Mouse (Mus musculus) MEL (cell line): ENCODE data around the gene Gm10401. TPM values are rescaled to one million over a fixed set of nuclear protein-coding genes. Genes with fewer than 3 reads are reported as not detected.

Experiments used
- DNase-seq: peaks from one replicate; pipeline ENCODE4 v3.0.0; 2011; ENCODE audit warnings: low read depth, low spot score
- H3K27ac ChIP-seq: 2 replicates; pipeline ENCODE4 v1.5.1; 2012; ENCODE audit warnings: low read depth, mild to moderate bottlenecking, control low read depth, low read length, moderate library complexity; ENCODE audit not compliant: control insufficient read depth
- H3K27me3 ChIP-seq, 2 experiments: fragments of 150-350 bp in 1 of 2; sonication (generic) in 1 of 2; 2 replicates each; pipeline ENCODE4 v1.6.1; 2012; ENCODE audit warnings: low read length in 2 of 2, mild to moderate bottlenecking in 2 of 2, improper control_type of control experiment in 1 of 2, moderate library complexity in 1 of 2; ENCODE audit not compliant: insufficient read depth in 2 of 2, control insufficient read depth in 1 of 2
- H3K36me3 ChIP-seq, 2 experiments: 2 replicates each; pipeline ENCODE4 v1.6.1; 2012 to 2014; ENCODE audit warnings: low read length in 2 of 2, improper control_type of control experiment in 1 of 2, inconsistent platforms in 1 of 2, mild to moderate bottlenecking in 1 of 2; ENCODE audit not compliant: insufficient read depth in 2 of 2, control insufficient read depth in 1 of 2
- H3K4me1 ChIP-seq, 2 experiments: fragments of 150-350 bp in 1 of 2; sonication (generic) in 1 of 2; 2 replicates each; pipeline ENCODE4 v1.6.1; 2012; ENCODE audit warnings: low read length in 2 of 2, improper control_type of control experiment in 1 of 2, mild to moderate bottlenecking in 1 of 2; ENCODE audit not compliant: insufficient read depth in 2 of 2, control insufficient read depth in 1 of 2
- H3K4me3 ChIP-seq, 2 experiments: fragments of 150-350 bp in 1 of 2; sonication (generic) in 1 of 2; 2 replicates each; pipeline ENCODE4 v1.5.1; 2012; ENCODE audit warnings: low read depth in 2 of 2, low read length in 2 of 2, mild to moderate bottlenecking in 2 of 2, moderate library complexity in 2 of 2, control low read depth in 1 of 2, improper control_type of control experiment in 1 of 2; ENCODE audit not compliant: control insufficient read depth in 1 of 2, insufficient read depth in 1 of 2
- H3K79me2 ChIP-seq: 2 replicates; pipeline ENCODE4 v1.6.1; 2012; ENCODE audit warnings: mild to moderate bottlenecking, low read length, moderate library complexity; ENCODE audit not compliant: control insufficient read depth, poor library complexity, insufficient read depth
- H3K9ac ChIP-seq: 2 replicates; pipeline ENCODE4 v1.6.1; 2012; ENCODE audit warnings: low read depth, mild to moderate bottlenecking, control low read depth, low read length, moderate library complexity; ENCODE audit not compliant: control insufficient read depth, poor library complexity, severe bottlenecking
- H3K9me3 ChIP-seq: fragments of 150-350 bp; sonication (generic); replicated peaks from 2 replicates; pipeline ENCODE4 v1.6.1; 2012; ENCODE audit warnings: mild to moderate bottlenecking, low read length, improper control_type of control experiment, moderate library complexity; ENCODE audit not compliant: insufficient read depth
- CTCF ChIP-seq, 3 experiments: IDR thresholded peaks in 2 of 3; conservative IDR thresholded peaks in 1 of 3; 2 replicates each; pipeline ENCODE4 v1.5.1; 2011 to 2012; ENCODE audit warnings: low read length in 3 of 3, low read depth in 2 of 3, mild to moderate bottlenecking in 2 of 3, improper control_type of control experiment in 1 of 3, inconsistent platforms in 1 of 3, mixed read lengths in 1 of 3, moderate library complexity in 1 of 3; ENCODE audit not compliant: control insufficient read depth in 1 of 3, insufficient read depth in 1 of 3, poor library complexity in 1 of 3, severe bottlenecking in 1 of 3
- E2F4 ChIP-seq: IDR thresholded peaks from 2 replicates; pipeline ENCODE4 v1.6.1; 2011; ENCODE audit warnings: low read depth, low read length, improper control_type of control experiment, borderline replicate concordance
- ELF1 ChIP-seq: IDR thresholded peaks from 2 replicates; pipeline ENCODE4 v1.6.1; 2014; ENCODE audit warnings: low read depth, mild to moderate bottlenecking, inconsistent platforms, low read length, improper control_type of control experiment, moderate library complexity
- EP300 ChIP-seq, 2 experiments: IDR thresholded peaks; 2 replicates each; pipeline ENCODE4 v1.6.1; 2011; ENCODE audit warnings: improper control_type of control experiment in 2 of 2, low read length in 2 of 2, low read depth in 1 of 2, mild to moderate bottlenecking in 1 of 2
- ETS1 ChIP-seq: IDR thresholded peaks from 2 replicates; pipeline ENCODE4 v1.6.1; 2012; ENCODE audit warnings: low read depth, mild to moderate bottlenecking, inconsistent platforms, low read length, improper control_type of control experiment, moderate library complexity
- MAFK ChIP-seq: IDR thresholded peaks from 2 replicates; pipeline ENCODE4 v1.6.1; 2011; ENCODE audit warnings: low read depth, mild to moderate bottlenecking, low read length, improper control_type of control experiment, borderline replicate concordance
- MAX ChIP-seq: IDR thresholded peaks from 2 replicates; pipeline ENCODE4 v1.6.1; 2011; ENCODE audit warnings: low read length, improper control_type of control experiment
- MEF2A ChIP-seq: IDR thresholded peaks from 2 replicates; pipeline ENCODE4 v1.6.1; 2014; ENCODE audit warnings: low read depth, mild to moderate bottlenecking, inconsistent platforms, low read length, improper control_type of control experiment; ENCODE audit not compliant: poor library complexity, insufficient replicate concordance, severe bottlenecking; ENCODE audit errors: extremely low read depth
- MXI1 ChIP-seq: IDR thresholded peaks from 2 replicates; pipeline ENCODE4 v1.6.1; 2011; ENCODE audit warnings: mild to moderate bottlenecking, low read depth, low read length, improper control_type of control experiment
- MYC ChIP-seq: IDR thresholded peaks from 2 replicates; pipeline ENCODE4 v1.6.1; 2011; ENCODE audit warnings: low read depth, mild to moderate bottlenecking, low read length, improper control_type of control experiment, moderate library complexity
- NELFE ChIP-seq: IDR thresholded peaks from 2 replicates; pipeline ENCODE4 v1.6.1; 2011; ENCODE audit warnings: low read depth, low read length, improper control_type of control experiment
- POLR2A ChIP-seq, 2 experiments: IDR thresholded peaks; 2 replicates each; pipeline ENCODE4 v1.6.1; 2011 to 2012; ENCODE audit warnings: low read length in 2 of 2, mild to moderate bottlenecking in 2 of 2, control low read depth in 1 of 2, improper control_type of control experiment in 1 of 2, low read depth in 1 of 2, moderate library complexity in 1 of 2; ENCODE audit not compliant: control insufficient read depth in 1 of 2, insufficient read depth in 1 of 2, poor library complexity in 1 of 2
- RAD21 ChIP-seq: IDR thresholded peaks from 2 replicates; pipeline ENCODE4 v1.6.1; 2011; ENCODE audit warnings: mild to moderate bottlenecking, low read depth, low read length, improper control_type of control experiment
- RCOR1 ChIP-seq: IDR thresholded peaks from 2 replicates; pipeline ENCODE4 v1.6.1; 2012; ENCODE audit warnings: low read depth, mild to moderate bottlenecking, inconsistent platforms, low read length, improper control_type of control experiment
- TAL1 ChIP-seq: IDR thresholded peaks from 2 replicates; pipeline ENCODE4 v1.6.1; 2012; ENCODE audit warnings: mild to moderate bottlenecking, inconsistent platforms, low read length, moderate library complexity, mixed read lengths
- TBP ChIP-seq: IDR thresholded peaks from 2 replicates; pipeline ENCODE4 v1.8.0; 2011; ENCODE audit warnings: low read depth, low read length, improper control_type of control experiment
- TCF12 ChIP-seq: IDR thresholded peaks from 2 replicates; pipeline ENCODE4 v1.6.1; 2014; ENCODE audit warnings: low read depth, mild to moderate bottlenecking, inconsistent platforms, low read length, improper control_type of control experiment, moderate library complexity
- USF2 ChIP-seq, 2 experiments: IDR thresholded peaks; 2 replicates each; pipeline ENCODE4 v1.6.1; 2011 to 2012; ENCODE audit warnings: improper control_type of control experiment in 2 of 2, low read length in 2 of 2, borderline replicate concordance in 1 of 2, inconsistent platforms in 1 of 2, low read depth in 1 of 2, mild to moderate bottlenecking in 1 of 2; ENCODE audit not compliant: insufficient read depth in 1 of 2
- ZC3H11A ChIP-seq: IDR thresholded peaks from 2 replicates; pipeline ENCODE4 v1.6.1; 2012; ENCODE audit warnings: low read depth, mild to moderate bottlenecking, inconsistent platforms, low read length, improper control_type of control experiment
- ZNF384 ChIP-seq: IDR thresholded peaks from 2 replicates; pipeline ENCODE4 v1.6.1; 2012; ENCODE audit warnings: low read depth, mild to moderate bottlenecking, inconsistent platforms, low read length, improper control_type of control experiment
- polyA plus RNA-seq, 2 experiments: library from polyadenylated mRNA; stranded (reverse) in 1 of 2; unstranded in 1 of 2; fragments of >175 nt in 1 of 2; fragments of >200 nt in 1 of 2; gene quantifications; 2 replicates each; pipeline versions ENCODE4 v1.2.1 to v1.2.4; 2012; ENCODE audit warnings: low replicate concordance in 2 of 2, low read depth in 1 of 2; ENCODE audit not compliant: insufficient read length in 2 of 2, insufficient read depth in 1 of 2, missing spikeins in 1 of 2
- total RNA-seq: library from RNA; depleted of rRNA; stranded (reverse); fragments of 300-350 nt; gene quantifications from 2 replicates; pipeline ENCODE4 v1.2.3, GENCODE M21; 2012

Gene Gm10401
- total and polyA plus RNA-seq, 3 experiments, result 0.56 to 3.5 TPM; not detected in 1

- peaks cover 0 to 7% of the 10 kb centered on the region in 2 experiments; a peak in 2 of 4 replicates for H3K36me3 ChIP-seq
- no peak overlapping the region for H3K4me3 ChIP-seq
- H3K79me2 ChIP-seq, result no peaks in the 10 kb centered on the region
- H3K27ac ChIP-seq, result no peak overlapping the region
- H3K9me3 ChIP-seq, result no peaks in the 10 kb centered on the region
- no peak for DNase-seq
- H3K27me3 ChIP-seq, result no peaks in the 10 kb centered on the region
- no peaks in the 10 kb centered on the region for H3K4me1 ChIP-seq
- no peak for TF ChIP-seq E2F4
- no peak for TF ChIP-seq POLR2A (IDR thresholded peaks at IDR 0.05; ENCODE audit: control insufficient read depth in 1 of 2, insufficient read depth in 1 of 2, low read depth in 1 of 2, low read length in 2 of 2, poor library complexity in 1 of 2)
- no peak for TF ChIP-seq MEF2A
- no peak for TF ChIP-seq TBP
- TF ChIP-seq MAFK, result no peak
- TF ChIP-seq TAL1, result no peak
- no peak for TF ChIP-seq RCOR1
- no peak for TF ChIP-seq ELF1
- TF ChIP-seq, all 39 proteins: peak for 0
- H3K9ac ChIP-seq, result no peak overlapping the region
These were observed 1.4 kb upstream of the Gm10401 start for GRCm38 (mm10) chr5:115099530-115099929.

- H3K9ac ChIP-seq, result no peak overlapping the region
- no peaks in the 10 kb centered on the region for H3K27me3 ChIP-seq
- 0 out of 4 replicates have a peak, but pooled peaks cover 0 to 3% of the 10 kb centered on the region in 2 experiments for H3K4me1 ChIP-seq
- H3K27ac ChIP-seq, result no peak overlapping the region
- no peak for TF ChIP-seq ETS1
- TF ChIP-seq ZNF384, result no peak
- no peak for TF ChIP-seq EP300 (IDR thresholded peaks at IDR 0.05; ENCODE audit: low read depth in 1 of 2, low read length in 2 of 2)
- TF ChIP-seq NELFE, result no peak
- no peak for TF ChIP-seq USF2 (IDR thresholded peaks at IDR 0.05; ENCODE audit: borderline replicate concordance in 1 of 2, insufficient read depth in 1 of 2, low read depth in 1 of 2, low read length in 2 of 2)
- no peak for TF ChIP-seq MYC
- TF ChIP-seq TBP, result no peak
- TF ChIP-seq, all 39 proteins: peak for 0
- no peak for DNase-seq
- H3K36me3 ChIP-seq, result peaks cover 3 to 38% of the 10 kb centered on the region in 2 experiments; a peak in 2 of 4 replicates
- H3K79me2 ChIP-seq, result 0 out of 2 replicates have a peak, but pooled peaks cover 2% of the 10 kb centered on the region
- no peaks in the 10 kb centered on the region for H3K9me3 ChIP-seq
- no peak overlapping the region for H3K4me3 ChIP-seq
These were observed 6.3 kb downstream of the Gm10401 start for GRCm38 (mm10) chr5:115091776-115092175.

- DNase-seq, result no peak
- TF ChIP-seq TCF12 (no peak), ZC3H11A (no peak), MXI1 (no peak), RAD21 (no peak), RCOR1 (no peak), TBP (no peak), MEF2A (no peak), CTCF (IDR thresholded peaks at IDR 0.05 in 2 of 3, conservative IDR thresholded peaks at IDR 0.05 in 1 of 3; ENCODE audit: control insufficient read depth in 1 of 3, insufficient read depth in 1 of 3, low read depth in 2 of 3, low read length in 3 of 3, poor library complexity in 1 of 3, severe bottlenecking in 1 of 3) (no peak), MAX (no peak), USF2 (IDR thresholded peaks at IDR 0.05; ENCODE audit: borderline replicate concordance in 1 of 2, insufficient read depth in 1 of 2, low read depth in 1 of 2, low read length in 2 of 2) (no peak)
- Histone ChIP-seq H3K4me3 (no peak overlapping the region), H3K36me3 (peaks cover 3 to 40% of the 10 kb centered on the region in 2 experiments; a peak in 2 of 4 replicates), H3K9me3 (no peaks in the 10 kb centered on the region), H3K27me3 (no peaks in the 10 kb centered on the region), H3K79me2 (0 out of 2 replicates have a peak, but pooled peaks cover 2% of the 10 kb centered on the region), H3K9ac (no peak overlapping the region), H3K27ac (no peak overlapping the region), H3K4me1 (0 out of 4 replicates have a peak, but pooled peaks cover 0 to 3% of the 10 kb centered on the region in 2 experiments)
These were observed 7.1 kb downstream of the Gm10401 start for GRCm38 (mm10) chr5:115091015-115091414.
